Mouse (Mus musculus): ENCODE data around the gene Birc3. TPM values are rescaled to one million over a fixed set of nuclear protein-coding genes. Genes with fewer than 3 reads are reported as not detected.

The Birc3 gene
- total RNA-seq, 1 experiment from 2014 or later, result 52.9 TPM

GRCm38 (mm10) chr9:7829531-7830528 is 43.2 kb downstream of the Birc3 start:
- peak; percentile 80 for ATAC-seq (replicated peaks; ENCODE audit: low read depth, poor library complexity, severe bottlenecking)

GRCm38 (mm10) chr9:7828706-7829105 is 44.3 kb downstream of the Birc3 start:
- ATAC-seq (replicated peaks; ENCODE audit: low read depth, poor library complexity, severe bottlenecking), result no peak

- ATAC-seq (replicated peaks; ENCODE audit: low read depth, poor library complexity, severe bottlenecking), result peak; percentile 43
Observed at GRCm38 (mm10) chr9:7824916-7825315, 48.1 kb downstream of the Birc3 start.

DNA sequence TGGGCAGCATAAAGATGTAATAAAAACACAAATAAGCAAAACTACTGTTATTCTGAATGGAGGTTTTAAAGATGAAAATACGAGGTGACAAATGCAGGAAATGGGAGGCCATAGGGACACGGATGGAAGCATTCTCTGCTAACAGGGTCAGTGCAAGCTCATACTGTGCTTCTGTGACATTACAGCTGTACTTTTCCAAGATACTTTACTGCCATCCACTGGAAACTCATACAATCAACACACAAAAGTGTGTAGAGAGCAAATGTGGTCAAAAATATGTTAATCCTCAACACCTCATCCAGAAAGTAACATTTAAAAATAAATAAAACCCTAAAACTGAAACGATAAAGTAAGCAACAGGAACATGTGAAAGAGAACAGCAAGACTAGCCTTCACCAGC is 50.2 kb downstream of the Birc3 start:
- peak; percentile 65 for ATAC-seq (replicated peaks; ENCODE audit: low read depth, poor library complexity, severe bottlenecking)

DNA sequence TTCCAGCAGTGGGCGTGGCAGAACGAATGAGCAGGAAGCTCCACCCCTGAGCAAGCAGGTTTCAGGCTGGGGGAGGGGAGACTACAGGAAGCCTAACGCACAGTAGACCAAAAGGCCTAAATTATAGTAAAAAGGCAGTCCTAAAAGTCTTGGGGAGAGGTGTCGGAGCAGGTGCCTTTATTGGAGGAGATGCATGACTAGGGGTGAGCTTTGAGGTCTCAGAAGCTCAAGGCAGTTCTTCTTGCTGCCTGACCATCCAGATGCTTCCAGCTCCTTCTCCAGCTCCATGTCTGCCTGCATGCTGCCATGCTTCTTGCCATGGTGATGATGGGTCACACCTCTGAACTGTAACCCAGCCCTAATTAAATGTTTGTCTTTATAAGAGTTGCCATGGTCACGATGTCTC is 67.9 kb downstream of the Birc3 start:
- no peak for ATAC-seq (replicated peaks; ENCODE audit: low read depth, poor library complexity, severe bottlenecking)

Other genes with a start within 250 kb of the Birc3 start
- not detected in 2 replicates for gene Mmp20, start 245.0 kb downstream of the Birc3 start, total RNA-seq (2017)
- not detected in 2 replicates for gene Mmp7, start 181.1 kb downstream of the Birc3 start, total RNA-seq (2017)
- 172 and 173 TPM in 2 replicates for gene Tmem123, start 109.1 kb downstream of the Birc3 start, total RNA-seq (2017)
- gene Birc2, start 36.1 kb downstream of the Birc3 start, total RNA-seq (2017), result 66.5 and 67.1 TPM in 2 replicates
- 0.14 TPM in 1 of 2 replicates, not detected in the other for gene Yap1, start 131.4 kb upstream of the Birc3 start, total RNA-seq (2017)
- 0.73 TPM in 1 of 2 replicates, not detected in the other for gene Cfap300, start 169.6 kb upstream of the Birc3 start, total RNA-seq (2017)